Mouse (Mus musculus): ENCODE results near the gene Pxk. TPM values are rescaled to one million over a fixed set of nuclear protein-coding genes. Genes with fewer than 3 reads are reported as not detected.
"Not testable (repeated sequence)": the region's sequence is repeated elsewhere in the genome, so short reads cannot be mapped to it uniquely, and the experiment has no call there.

Gene Pxk
- polyA plus RNA-seq, 1 experiment from 2014 or later, result 37.4 TPM

GRCm38 (mm10) chr14:8108047-8108446, 10.0 kb downstream of the Pxk start:
- no peak for ATAC-seq (ENCODE audit: borderline replicate concordance, extremely low read depth, low FRiP score, low TSS enrichment)
- no peak overlapping the region for H3K27ac ChIP-seq
- H3K9me3 ChIP-seq, result no peaks in the 10 kb centered on the region
- H3K4me1 ChIP-seq, result no peaks in the 10 kb centered on the region
- 78% methylated on average over 4 of the region's 4 CpGs for WGBS
- H3K9ac ChIP-seq, result no peak overlapping the region
- H3K4me3 ChIP-seq, result no peak overlapping the region
- no peaks in the 10 kb centered on the region for H3K27me3 ChIP-seq
- no peak overlapping the region for H3K4me2 ChIP-seq
- no peaks in the 10 kb centered on the region for H3K36me3 ChIP-seq

GRCm38 (mm10) chr14:8108976-8109375, 11.0 kb downstream of the Pxk start:
- Histone ChIP-seq H3K4me2 (no peak overlapping the region), H3K27me3 (no peaks in the 10 kb centered on the region), H3K9me3 (no peaks in the 10 kb centered on the region), H3K9ac (no peak overlapping the region), H3K4me3 (no peak overlapping the region), H3K27ac (no peak overlapping the region), H3K4me1 (no peaks in the 10 kb centered on the region), H3K36me3 (no peaks in the 10 kb centered on the region)
- no peak for ATAC-seq (ENCODE audit: borderline replicate concordance, extremely low read depth, low FRiP score, low TSS enrichment)
- 100% methylated on average over 1 of the region's 1 CpGs for WGBS

- no peak overlapping the region for H3K4me2 ChIP-seq
These were observed 13.5 kb downstream of the Pxk start for GRCm38 (mm10) chr14:8111545-8111944.

GRCm38 (mm10) chr14:8112036-8112435, 14.0 kb downstream of the Pxk start:
- no peak overlapping the region for H3K9ac ChIP-seq
- 78% methylated on average over 8 of the region's 8 CpGs for WGBS
- H3K9me3 ChIP-seq, result no peaks in the 10 kb centered on the region
- ATAC-seq (ENCODE audit: borderline replicate concordance, extremely low read depth, low FRiP score, low TSS enrichment), result no peak
- no peaks in the 10 kb centered on the region for H3K4me1 ChIP-seq
- no peaks in the 10 kb centered on the region for H3K36me3 ChIP-seq
- no peak overlapping the region for H3K4me3 ChIP-seq
- no peak overlapping the region for H3K27ac ChIP-seq
- H3K4me2 ChIP-seq, result no peak overlapping the region
- no peaks in the 10 kb centered on the region for H3K27me3 ChIP-seq

More at GRCm38 (mm10) chr14:8111545-8111944, 13.5 kb downstream of the Pxk start:
- no peak overlapping the region for H3K4me3 ChIP-seq
- H3K4me1 ChIP-seq, result no peaks in the 10 kb centered on the region
- H3K9me3 ChIP-seq, result no peaks in the 10 kb centered on the region
- H3K36me3 ChIP-seq, result no peaks in the 10 kb centered on the region
- no peak overlapping the region for H3K9ac ChIP-seq
- no peak overlapping the region for H3K27ac ChIP-seq
- no peaks in the 10 kb centered on the region for H3K27me3 ChIP-seq
- ATAC-seq (ENCODE audit: borderline replicate concordance, extremely low read depth, low FRiP score, low TSS enrichment), result no peak
- 72% methylated on average over 6 of the region's 6 CpGs for WGBS

- no peak overlapping the region for H3K4me3 ChIP-seq
- ATAC-seq (ENCODE audit: borderline replicate concordance, extremely low read depth, low FRiP score, low TSS enrichment), result no peak
- no peaks in the 10 kb centered on the region for H3K36me3 ChIP-seq
- no peaks in the 10 kb centered on the region for H3K9me3 ChIP-seq
- 93% methylated on average over 2 of the region's 2 CpGs for WGBS
- H3K4me2 ChIP-seq, result no peak overlapping the region
- H3K4me1 ChIP-seq, result no peaks in the 10 kb centered on the region
- no peaks in the 10 kb centered on the region for H3K27me3 ChIP-seq
- H3K9ac ChIP-seq, result no peak overlapping the region
- H3K27ac ChIP-seq, result no peak overlapping the region
These were observed 15.6 kb downstream of the Pxk start for GRCm38 (mm10) chr14:8113616-8114015.

- ATAC-seq (ENCODE audit: borderline replicate concordance, extremely low read depth, low FRiP score, low TSS enrichment), result no peak
- 41% methylated on average over 3 of the region's 3 CpGs for WGBS
- no peaks in the 10 kb centered on the region for H3K27me3 ChIP-seq
- no peaks in the 10 kb centered on the region for H3K4me1 ChIP-seq
- no peaks in the 10 kb centered on the region for H3K9me3 ChIP-seq
- no peak overlapping the region for H3K4me2 ChIP-seq
- H3K36me3 ChIP-seq, result no peaks in the 10 kb centered on the region
- no peak overlapping the region for H3K4me3 ChIP-seq
- H3K9ac ChIP-seq, result no peak overlapping the region
- H3K27ac ChIP-seq, result no peak overlapping the region
These were observed 16.3 kb downstream of the Pxk start for GRCm38 (mm10) chr14:8114306-8114705.

GRCm38 (mm10) chr14:8114756-8115155, 16.7 kb downstream of the Pxk start:
- H3K4me2 ChIP-seq, result no peak overlapping the region
- WGBS, result 58% methylated on average over 1 of the region's 1 CpGs

GRCm38 (mm10) chr14:8115772-8116171, 17.8 kb downstream of the Pxk start:
- H3K4me2 ChIP-seq, result no peak overlapping the region
- no peak for ATAC-seq (ENCODE audit: borderline replicate concordance, extremely low read depth, low FRiP score, low TSS enrichment)
- H3K36me3 ChIP-seq, result no peaks in the 10 kb centered on the region
- no peaks in the 10 kb centered on the region for H3K4me1 ChIP-seq
- H3K9ac ChIP-seq, result no peak overlapping the region
- WGBS, result 68% methylated on average over 4 of the region's 4 CpGs
- H3K4me3 ChIP-seq, result no peak overlapping the region
- no peaks in the 10 kb centered on the region for H3K27me3 ChIP-seq
- H3K27ac ChIP-seq, result no peak overlapping the region
- no peaks in the 10 kb centered on the region for H3K9me3 ChIP-seq

More at GRCm38 (mm10) chr14:8114756-8115155, 16.7 kb downstream of the Pxk start:
- H3K27ac ChIP-seq, result no peak overlapping the region
- no peak for ATAC-seq (ENCODE audit: borderline replicate concordance, extremely low read depth, low FRiP score, low TSS enrichment)
- no peak overlapping the region for H3K4me3 ChIP-seq
- H3K4me1 ChIP-seq, result no peaks in the 10 kb centered on the region
- no peak overlapping the region for H3K9ac ChIP-seq
- H3K36me3 ChIP-seq, result no peaks in the 10 kb centered on the region
- no peaks in the 10 kb centered on the region for H3K9me3 ChIP-seq
- no peaks in the 10 kb centered on the region for H3K27me3 ChIP-seq

- Histone ChIP-seq H3K27ac (no peak overlapping the region), H3K27me3 (no peaks in the 10 kb centered on the region), H3K9ac (no peak overlapping the region), H3K36me3 (no peaks in the 10 kb centered on the region), H3K4me2 (no peak overlapping the region), H3K9me3 (no peaks in the 10 kb centered on the region), H3K4me1 (no peaks in the 10 kb centered on the region), H3K4me3 (no peak overlapping the region)
- no peak for ATAC-seq (ENCODE audit: borderline replicate concordance, extremely low read depth, low FRiP score, low TSS enrichment)
- WGBS, result 77% methylated on average over 2 of the region's 2 CpGs
These were observed 19.4 kb downstream of the Pxk start for GRCm38 (mm10) chr14:8117371-8117770.

GRCm38 (mm10) chr14:8119454-8119853, 21.4 kb downstream of the Pxk start:
- no peak for ATAC-seq (ENCODE audit: borderline replicate concordance, extremely low read depth, low FRiP score, low TSS enrichment)
- Histone ChIP-seq H3K9ac (no peak overlapping the region), H3K27me3 (no peaks in the 10 kb centered on the region), H3K4me1 (no peaks in the 10 kb centered on the region), H3K36me3 (peaks cover 5% of the 10 kb centered on the region; the same call in 1 of the 2 replicates), H3K27ac (no peak overlapping the region), H3K4me3 (no peak overlapping the region), H3K9me3 (no peaks in the 10 kb centered on the region), H3K4me2 (no peak overlapping the region)
- 85% methylated on average over 5 of the region's 5 CpGs for WGBS

GRCm38 (mm10) chr14:8119904-8120303, 21.9 kb downstream of the Pxk start:
- Histone ChIP-seq H3K27ac (no peak overlapping the region), H3K4me1 (no peaks in the 10 kb centered on the region), H3K4me3 (no peak overlapping the region), H3K4me2 (no peak overlapping the region), H3K9me3 (no peaks in the 10 kb centered on the region), H3K9ac (no peak overlapping the region), H3K36me3 (peaks cover 5% of the 10 kb centered on the region; the same call in 1 of the 2 replicates), H3K27me3 (no peaks in the 10 kb centered on the region)
- WGBS, result 74% methylated on average over 3 of the region's 3 CpGs
- no peak for ATAC-seq (ENCODE audit: borderline replicate concordance, extremely low read depth, low FRiP score, low TSS enrichment)

GRCm38 (mm10) chr14:8123141-8123540, 25.1 kb downstream of the Pxk start:
- Histone ChIP-seq H3K4me1 (no peaks in the 10 kb centered on the region), H3K27ac (no peak overlapping the region), H3K4me3 (no peak overlapping the region), H3K36me3 (peaks cover 5% of the 10 kb centered on the region; the same call in 1 of the 2 replicates), H3K9ac (no peak overlapping the region), H3K4me2 (no peak overlapping the region), H3K9me3 (no peaks in the 10 kb centered on the region), H3K27me3 (no peaks in the 10 kb centered on the region)
- WGBS, result 81% methylated on average over 7 of the region's 7 CpGs
- ATAC-seq (ENCODE audit: borderline replicate concordance, extremely low read depth, low FRiP score, low TSS enrichment), result no peak

GRCm38 (mm10) chr14:8123611-8124010, 25.6 kb downstream of the Pxk start:
- H3K36me3 ChIP-seq; H3K4me3 ChIP-seq; H3K9ac ChIP-seq; ATAC-seq (ENCODE audit: borderline replicate concordance, extremely low read depth, low FRiP score, low TSS enrichment); H3K27me3 ChIP-seq; H3K4me1 ChIP-seq; H3K4me2 ChIP-seq; H3K9me3 ChIP-seq; H3K27ac ChIP-seq: not testable (repeated sequence)
- 87% methylated on average over 10 of the region's 10 CpGs for WGBS
